Mouse (Mus musculus): ENCODE measurements around the gene 1190002N15Rik. TPM values are rescaled to one million over a fixed set of nuclear protein-coding genes. Genes with fewer than 3 reads are reported as not detected.

The 1190002N15Rik gene
- polyA plus RNA-seq (2015; fragmentation: Nextera tagmentation; extraction: Ambion mirVana), result 4.2 and 4.7 TPM in 2 replicates

GRCm38 (mm10) chr9:94537970-94538822 is at the start of gene 1190002N15Rik:
Gene 1190002N15Rik, minus strand, starts transcription at chr9:94538081.
- peaks cover 11% of the 10 kb centered on the region for H3K4me1 ChIP-seq (ENCODE audit: control insufficient read depth, insufficient read depth, low read length)
- H3K9me3 ChIP-seq (replicated peaks; ENCODE audit: control insufficient read depth, low read length, poor library complexity, severe bottlenecking), result no peaks in the 10 kb centered on the region
- H3K27me3 ChIP-seq (ENCODE audit: control insufficient read depth, insufficient read depth, low read depth, low read length), result no peaks in the 10 kb centered on the region
- ATAC-seq, result peak; percentile 94
- H3K4me2 ChIP-seq (ENCODE audit: low read length), result peak within 1 kb of the TSS; percentile 79
- peak within 1 kb of the TSS; percentile 99 for H3K27ac ChIP-seq (ENCODE audit: low read length)
- under 1% methylated on average over 68 of the region's 104 CpGs for WGBS
- no peaks in the 10 kb centered on the region for H3K36me3 ChIP-seq (ENCODE audit: control insufficient read depth, insufficient read depth, low read length)
- H3K4me3 ChIP-seq (ENCODE audit: low read depth, low read length), result peak within 1 kb of the TSS; percentile 87
- H3K9ac ChIP-seq (ENCODE audit: low read depth, low read length), result peak within 1 kb of the TSS; percentile 89

- Histone ChIP-seq H3K27me3 (ENCODE audit: control insufficient read depth, insufficient read depth, low read depth, low read length) (no peaks in the 10 kb centered on the region), H3K27ac (ENCODE audit: low read length) (no peak overlapping the region), H3K36me3 (ENCODE audit: control insufficient read depth, insufficient read depth, low read length) (no peaks in the 10 kb centered on the region), H3K9me3 (replicated peaks; ENCODE audit: control insufficient read depth, low read length, poor library complexity, severe bottlenecking) (no peaks in the 10 kb centered on the region), H3K4me3 (ENCODE audit: low read depth, low read length) (no peak overlapping the region), H3K4me1 (ENCODE audit: control insufficient read depth, insufficient read depth, low read length) (no peaks in the 10 kb centered on the region; the same call in 1 of the 2 replicates), H3K9ac (ENCODE audit: low read depth, low read length) (no peak overlapping the region), H3K4me2 (ENCODE audit: low read length) (no peak overlapping the region)
- no peak for ATAC-seq
- WGBS, result 46% methylated on average over 8 of the region's 8 CpGs
Observed at GRCm38 (mm10) chr9:94582309-94582708, 44.4 kb upstream of the 1190002N15Rik start.

GRCm38 (mm10) chr9:94581661-94582060 is 43.8 kb upstream of the 1190002N15Rik start:
- Histone ChIP-seq H3K4me2 (ENCODE audit: low read length) (no peak overlapping the region), H3K36me3 (ENCODE audit: control insufficient read depth, insufficient read depth, low read length) (no peaks in the 10 kb centered on the region), H3K27ac (ENCODE audit: low read length) (no peak overlapping the region), H3K4me1 (ENCODE audit: control insufficient read depth, insufficient read depth, low read length) (no peaks in the 10 kb centered on the region; the same call in 1 of the 2 replicates), H3K9ac (ENCODE audit: low read depth, low read length) (no peak overlapping the region), H3K27me3 (ENCODE audit: control insufficient read depth, insufficient read depth, low read depth, low read length) (no peaks in the 10 kb centered on the region), H3K9me3 (replicated peaks; ENCODE audit: control insufficient read depth, low read length, poor library complexity, severe bottlenecking) (no peaks in the 10 kb centered on the region), H3K4me3 (ENCODE audit: low read depth, low read length) (no peak overlapping the region)
- no peak for ATAC-seq
- 92% methylated on average over 4 of the region's 4 CpGs for WGBS

- Histone ChIP-seq H3K4me2 (ENCODE audit: low read length) (no peak overlapping the region), H3K9me3 (replicated peaks; ENCODE audit: control insufficient read depth, low read length, poor library complexity, severe bottlenecking) (no peaks in the 10 kb centered on the region), H3K9ac (ENCODE audit: low read depth, low read length) (no peak overlapping the region), H3K27ac (ENCODE audit: low read length) (peak overlapping the region; percentile 15; the same call in 1 of the 2 replicates), H3K36me3 (ENCODE audit: control insufficient read depth, insufficient read depth, low read length) (no peaks in the 10 kb centered on the region), H3K4me1 (ENCODE audit: control insufficient read depth, insufficient read depth, low read length) (no peaks in the 10 kb centered on the region; the same call in 1 of the 2 replicates), H3K4me3 (ENCODE audit: low read depth, low read length) (no peak overlapping the region), H3K27me3 (ENCODE audit: control insufficient read depth, insufficient read depth, low read depth, low read length) (no peaks in the 10 kb centered on the region)
- WGBS, result 74% methylated on average over 3 of the region's 3 CpGs
- ATAC-seq, result no peak; the same call in 1 of the 2 replicates
Observed at GRCm38 (mm10) chr9:94580071-94580737, 42.3 kb upstream of the 1190002N15Rik start.

GRCm38 (mm10) chr9:94571802-94572201 is 33.9 kb upstream of the 1190002N15Rik start:
- Histone ChIP-seq H3K36me3 (ENCODE audit: control insufficient read depth, insufficient read depth, low read length) (no peaks in the 10 kb centered on the region; the same call in 1 of the 2 replicates), H3K4me1 (ENCODE audit: control insufficient read depth, insufficient read depth, low read length) (no peaks in the 10 kb centered on the region), H3K27ac (ENCODE audit: low read length) (no peak overlapping the region), H3K4me2 (ENCODE audit: low read length) (no peak overlapping the region), H3K9ac (ENCODE audit: low read depth, low read length) (no peak overlapping the region), H3K9me3 (replicated peaks; ENCODE audit: control insufficient read depth, low read length, poor library complexity, severe bottlenecking) (0 out of 2 replicates have a peak, but pooled peaks cover 4% of the 10 kb centered on the region), H3K4me3 (ENCODE audit: low read depth, low read length) (no peak overlapping the region), H3K27me3 (ENCODE audit: control insufficient read depth, insufficient read depth, low read depth, low read length) (no peaks in the 10 kb centered on the region)
- WGBS, result 83% methylated on average over 1 of the region's 1 CpGs
- ATAC-seq, result no peak

- no peaks in the 10 kb centered on the region; the same call in 1 of the 2 replicates for H3K36me3 ChIP-seq (ENCODE audit: control insufficient read depth, insufficient read depth, low read length)
- 79% methylated on average over 3 of the region's 3 CpGs for WGBS
- H3K4me2 ChIP-seq (ENCODE audit: low read length), result no peak overlapping the region
- H3K9ac ChIP-seq (ENCODE audit: low read depth, low read length), result no peak overlapping the region
- no peaks in the 10 kb centered on the region for H3K4me1 ChIP-seq (ENCODE audit: control insufficient read depth, insufficient read depth, low read length)
- H3K9me3 ChIP-seq (replicated peaks; ENCODE audit: control insufficient read depth, low read length, poor library complexity, severe bottlenecking), result no peaks in the 10 kb centered on the region
- no peaks in the 10 kb centered on the region for H3K27me3 ChIP-seq (ENCODE audit: control insufficient read depth, insufficient read depth, low read depth, low read length)
- no peak for ATAC-seq
- no peak overlapping the region for H3K4me3 ChIP-seq (ENCODE audit: low read depth, low read length)
- H3K27ac ChIP-seq (ENCODE audit: low read length), result no peak overlapping the region
Observed at GRCm38 (mm10) chr9:94568386-94568785, 30.5 kb upstream of the 1190002N15Rik start.

GRCm38 (mm10) chr9:94567722-94568314 is 29.9 kb upstream of the 1190002N15Rik start:
- Histone ChIP-seq H3K36me3 (ENCODE audit: control insufficient read depth, insufficient read depth, low read length) (no peaks in the 10 kb centered on the region), H3K4me2 (ENCODE audit: low read length) (no peak overlapping the region), H3K9me3 (replicated peaks; ENCODE audit: control insufficient read depth, low read length, poor library complexity, severe bottlenecking) (no peaks in the 10 kb centered on the region), H3K27me3 (ENCODE audit: control insufficient read depth, insufficient read depth, low read depth, low read length) (no peaks in the 10 kb centered on the region), H3K27ac (ENCODE audit: low read length) (no peak overlapping the region), H3K9ac (ENCODE audit: low read depth, low read length) (no peak overlapping the region), H3K4me1 (ENCODE audit: control insufficient read depth, insufficient read depth, low read length) (no peaks in the 10 kb centered on the region), H3K4me3 (ENCODE audit: low read depth, low read length) (no peak overlapping the region)
- WGBS, result 84% methylated on average over 5 of the region's 5 CpGs
- no peak for ATAC-seq

GRCm38 (mm10) chr9:94556776-94557514 is 19.1 kb upstream of the 1190002N15Rik start:
- Histone ChIP-seq H3K4me1 (ENCODE audit: control insufficient read depth, insufficient read depth, low read length) (no peaks in the 10 kb centered on the region), H3K4me3 (ENCODE audit: low read depth, low read length) (no peak overlapping the region), H3K27ac (ENCODE audit: low read length) (no peak overlapping the region), H3K9ac (ENCODE audit: low read depth, low read length) (no peak overlapping the region), H3K9me3 (replicated peaks; ENCODE audit: control insufficient read depth, low read length, poor library complexity, severe bottlenecking) (no peaks in the 10 kb centered on the region), H3K27me3 (ENCODE audit: control insufficient read depth, insufficient read depth, low read depth, low read length) (no peaks in the 10 kb centered on the region), H3K36me3 (ENCODE audit: control insufficient read depth, insufficient read depth, low read length) (no peaks in the 10 kb centered on the region), H3K4me2 (ENCODE audit: low read length) (no peak overlapping the region)
- ATAC-seq, result no peak
- 80% methylated on average over 6 of the region's 6 CpGs for WGBS
